Mouse (Mus musculus) liver, postnatal 0 days (tissue): ENCODE measurements around the gene Dcaf5. TPM values are rescaled to one million over a fixed set of nuclear protein-coding genes. Genes with fewer than 3 reads are reported as not detected.

ENCODE experiments used
- ATAC-seq: fragments of 200-750 bp; cut with Nextera tagmentation; 2 replicates; pipeline ENCODE4 v1.8.0; 2017; ENCODE audit warnings: mild to moderate bottlenecking, moderate library complexity
- DNase-seq: peaks from one replicate; pipeline ENCODE4 v3.0.0-alpha.2; 2016
- H3K27ac ChIP-seq: fragments of 300-500 bp; sonication (generic); 2 replicates; pipeline ENCODE4 v1.5.1; 2014; ENCODE audit warnings: antibody characterized with exemption, moderate library complexity, mild to moderate bottlenecking, low read depth
- H3K27me3 ChIP-seq: fragments of 300-500 bp; sonication (generic); 2 replicates; pipeline ENCODE4 v1.6.1; 2014; ENCODE audit warnings: low read length, control low read depth, mixed read lengths; ENCODE audit not compliant: insufficient read depth
- H3K36me3 ChIP-seq: fragments of 300-500 bp; sonication (generic); replicated peaks from 2 replicates; pipeline ENCODE4 v1.6.1; 2014; ENCODE audit warnings: mild to moderate bottlenecking, control low read depth, low read length, moderate library complexity, mixed read lengths; ENCODE audit not compliant: insufficient read depth
- H3K4me1 ChIP-seq: fragments of 300-500 bp; sonication (generic); 2 replicates; pipeline ENCODE4 v1.6.1; 2014; ENCODE audit warnings: antibody characterized with exemption, mild to moderate bottlenecking, control low read depth; ENCODE audit not compliant: insufficient read depth
- H3K4me2 ChIP-seq: fragments of 300-500 bp; sonication (generic); 2 replicates; pipeline ENCODE4 v1.6.1; 2014; ENCODE audit warnings: low read depth, mild to moderate bottlenecking, low read length, moderate library complexity, mixed read lengths
- H3K4me3 ChIP-seq: fragments of 300-500 bp; sonication (generic); 2 replicates; pipeline ENCODE4 v1.5.1; 2014; ENCODE audit warnings: low read depth, low read length
- H3K9ac ChIP-seq: fragments of 300-500 bp; sonication (generic); replicated peaks from 2 replicates; pipeline ENCODE4 v1.6.1; 2014; ENCODE audit warnings: mild to moderate bottlenecking, moderate library complexity
- H3K9me3 ChIP-seq: fragments of 300-500 bp; sonication (generic); 2 replicates; pipeline ENCODE4 v1.6.1; 2016; ENCODE audit warnings: mild to moderate bottlenecking, control low read depth, low read length, mixed read lengths
- CTCF ChIP-seq: sonication (generic); IDR thresholded peaks from 2 replicates; pipeline ENCODE4 v1.5.1; 2016; ENCODE audit warnings: antibody characterized with exemption, low read depth
- EP300 ChIP-seq: IDR thresholded peaks from 2 replicates; pipeline ENCODE4 v1.6.1; 2016; ENCODE audit warnings: antibody characterized with exemption, low read depth, mild to moderate bottlenecking
- WGBS: fragments of 180-500 bp; shearing (Covaris S2); extraction: QIAGEN DNeasy Blood & Tissue Kit; methylation state at CpG from one replicate; pipeline ENCODE4 v1.1.7; 2014; ENCODE audit not compliant: insufficient replicate concordance; 5-methylcytosine and 5-hydroxymethylcytosine counted together
- polyA plus RNA-seq: library from polyadenylated mRNA; unstranded; fragments of >200 nt; fragmentation: Nextera tagmentation; extraction: Ambion mirVana; gene quantifications from 2 replicates; pipeline ENCODE4 v1.2.1, GENCODE M21; 2015

Gene Dcaf5
- polyA plus RNA-seq, 1 experiment from 2014 or later: 3.9 TPM

GRCm38 (mm10) chr12:80427683-80428082 is 8.7 kb downstream of the Dcaf5 start:
- Histone ChIP-seq H3K4me1 (no peaks in the 10 kb centered on the region; the same call in 1 of the 2 replicates), H3K4me2 (no peak overlapping the region), H3K27me3 (no peaks in the 10 kb centered on the region), H3K27ac (no peak overlapping the region), H3K9ac (no peak overlapping the region), H3K9me3 (no peaks in the 10 kb centered on the region), H3K4me3 (no peak overlapping the region), H3K36me3 (peaks cover 7% of the 10 kb centered on the region)
- no peak for TF ChIP-seq CTCF
- no peak for TF ChIP-seq EP300
- DNase-seq: no peak
- no peak for ATAC-seq
- WGBS: 78% methylated on average over 3 of the region's 3 CpGs

GRCm38 (mm10) chr12:80415100-80415499 is 21.3 kb downstream of the Dcaf5 start:
- Histone ChIP-seq H3K27ac (no peak overlapping the region), H3K4me3 (no peak overlapping the region), H3K9me3 (peaks cover 13% of the 10 kb centered on the region), H3K9ac (no peak overlapping the region), H3K36me3 (peaks cover 14% of the 10 kb centered on the region), H3K4me1 (no peaks in the 10 kb centered on the region), H3K4me2 (no peak overlapping the region), H3K27me3 (no peaks in the 10 kb centered on the region)
- WGBS: 86% methylated on average over 2 of the region's 2 CpGs
- no peak for TF ChIP-seq EP300
- no peak for TF ChIP-seq CTCF
- DNase-seq: no peak
- ATAC-seq: no peak

GRCm38 (mm10) chr12:80410855-80411254 is 25.5 kb downstream of the Dcaf5 start:
- H3K4me1 ChIP-seq: no peaks in the 10 kb centered on the region
- no peak overlapping the region for H3K9ac ChIP-seq
- ATAC-seq (no peak), DNase-seq (no peak)
- TF ChIP-seq CTCF: no peak
- TF ChIP-seq EP300: no peak
- H3K36me3 ChIP-seq: peaks cover 19% of the 10 kb centered on the region
- H3K9me3 ChIP-seq: peaks cover 7% of the 10 kb centered on the region
- no peak overlapping the region for H3K4me2 ChIP-seq
- H3K27ac ChIP-seq: no peak overlapping the region
- 83% methylated on average over 8 of the region's 8 CpGs for WGBS
- H3K4me3 ChIP-seq: no peak overlapping the region
- H3K27me3 ChIP-seq: no peaks in the 10 kb centered on the region

GRCm38 (mm10) chr12:80407824-80408223 is 28.6 kb downstream of the Dcaf5 start:
- Histone ChIP-seq H3K27me3 (no peaks in the 10 kb centered on the region), H3K4me3 (no peak overlapping the region), H3K36me3 (peaks cover 16% of the 10 kb centered on the region), H3K4me2 (no peak overlapping the region), H3K9me3 (no peaks in the 10 kb centered on the region), H3K9ac (no peak overlapping the region), H3K4me1 (no peaks in the 10 kb centered on the region), H3K27ac (no peak overlapping the region)
- ATAC-seq (no peak), DNase-seq (peak; percentile 69)
- WGBS: 52% methylated on average over 3 of the region's 3 CpGs
- no peak for TF ChIP-seq EP300
- TF ChIP-seq CTCF: peak; percentile 78

GRCm38 (mm10) chr12:80406650-80407049 is 29.8 kb downstream of the Dcaf5 start:
- Histone ChIP-seq H3K4me1 (no peaks in the 10 kb centered on the region), H3K4me3 (no peak overlapping the region), H3K9ac (no peak overlapping the region), H3K4me2 (no peak overlapping the region), H3K36me3 (peaks cover 22% of the 10 kb centered on the region), H3K27me3 (no peaks in the 10 kb centered on the region), H3K9me3 (no peaks in the 10 kb centered on the region), H3K27ac (no peak overlapping the region)
- DNase-seq (peak; percentile 69), ATAC-seq (no peak)
- TF ChIP-seq CTCF: peak; percentile 77
- TF ChIP-seq EP300: no peak
- 47% methylated on average over 3 of the region's 3 CpGs for WGBS

- no peak for ATAC-seq
- Histone ChIP-seq H3K4me3 (no peak overlapping the region), H3K9me3 (no peaks in the 10 kb centered on the region), H3K9ac (no peak overlapping the region), H3K27ac (no peak overlapping the region), H3K27me3 (no peaks in the 10 kb centered on the region), H3K36me3 (peaks cover 25% of the 10 kb centered on the region), H3K4me2 (no peak overlapping the region), H3K4me1 (no peaks in the 10 kb centered on the region)
- 83% methylated on average over 6 of the region's 6 CpGs for WGBS
- no peak for DNase-seq
- TF ChIP-seq CTCF (no peak), EP300 (no peak)
These were observed 32.3 kb downstream of the Dcaf5 start for GRCm38 (mm10) chr12:80404139-80404538.

- Histone ChIP-seq H3K4me3 (no peak overlapping the region), H3K27me3 (no peaks in the 10 kb centered on the region), H3K4me2 (no peak overlapping the region), H3K9me3 (no peaks in the 10 kb centered on the region), H3K9ac (no peak overlapping the region), H3K4me1 (no peaks in the 10 kb centered on the region), H3K36me3 (peaks cover 61% of the 10 kb centered on the region), H3K27ac (no peak overlapping the region)
- peak; percentile 84 for ATAC-seq
- 73% methylated on average over 2 of the region's 2 CpGs for WGBS
- no peak for DNase-seq
- TF ChIP-seq CTCF (no peak), EP300 (no peak)
These were observed 37.3 kb downstream of the Dcaf5 start for GRCm38 (mm10) chr12:80399147-80399546.
